Mouse (Mus musculus): ENCODE results near the gene Tsc22d4. TPM values are rescaled to one million over a fixed set of nuclear protein-coding genes. Genes with fewer than 3 reads are reported as not detected.

The Tsc22d4 gene
- polyA plus RNA-seq, 1 experiment = 48.1 TPM

DNA sequence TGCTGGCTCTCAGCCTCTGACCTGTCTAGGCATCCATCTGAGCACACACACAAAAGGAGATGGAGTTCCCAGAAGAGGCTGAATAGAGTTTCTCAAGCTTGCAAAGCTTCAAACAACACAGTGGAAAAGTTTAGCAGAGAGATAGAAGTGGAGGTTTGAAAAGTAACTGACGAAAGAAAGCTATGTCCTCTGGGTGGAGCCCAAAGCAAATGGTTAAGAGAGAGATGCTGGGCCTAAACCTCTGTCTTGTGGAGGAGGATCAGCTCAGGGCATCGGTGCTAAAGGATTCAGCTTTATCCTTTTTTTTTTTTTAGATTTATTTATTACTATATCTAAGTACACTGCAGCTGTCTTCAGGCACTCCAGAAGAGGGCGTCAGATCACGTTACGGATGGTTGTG is 62.8 kb downstream of the Tsc22d4 start:
- no peak overlapping the region for H3K4me3 ChIP-seq
- no peak overlapping the region for H3ac ChIP-seq (ENCODE audit: control insufficient read depth, insufficient read length)
- H3K27me3 ChIP-seq (ENCODE audit: control insufficient read depth, insufficient read depth, insufficient read length) = no peaks in the 10 kb centered on the region
- H3K4me2 ChIP-seq (ENCODE audit: low read depth) = no peak overlapping the region
- TF ChIP-seq MYOG (IDR thresholded peaks at IDR 0.05; ENCODE audit: control insufficient read depth in 1 of 3, insufficient read depth in 1 of 3, insufficient read length in 2 of 3, low read depth in 2 of 3) (no peak), TCF12 (IDR thresholded peaks at IDR 0.05; ENCODE audit: insufficient read depth, poor library complexity, severe bottlenecking) (no peak), REST (IDR thresholded peaks at IDR 0.05; ENCODE audit: insufficient read depth, insufficient read length) (no peak), USF1 (IDR thresholded peaks at IDR 0.05; ENCODE audit: low read depth) (no peak), POLR2AphosphoS2 (IDR thresholded peaks at IDR 0.05; ENCODE audit: insufficient read length, low read depth) (no peak), E2F4 (IDR thresholded peaks at IDR 0.05; ENCODE audit: insufficient read depth) (no peak), CEBPB (IDR thresholded peaks at IDR 0.05; ENCODE audit: insufficient read depth, poor library complexity, severe bottlenecking) (no peak)
- no peaks in the 10 kb centered on the region for H3K79me2 ChIP-seq (ENCODE audit: control insufficient read depth, insufficient read depth)
- H3K36me3 ChIP-seq (ENCODE audit: control insufficient read depth, insufficient read depth) = no peaks in the 10 kb centered on the region

DNA sequence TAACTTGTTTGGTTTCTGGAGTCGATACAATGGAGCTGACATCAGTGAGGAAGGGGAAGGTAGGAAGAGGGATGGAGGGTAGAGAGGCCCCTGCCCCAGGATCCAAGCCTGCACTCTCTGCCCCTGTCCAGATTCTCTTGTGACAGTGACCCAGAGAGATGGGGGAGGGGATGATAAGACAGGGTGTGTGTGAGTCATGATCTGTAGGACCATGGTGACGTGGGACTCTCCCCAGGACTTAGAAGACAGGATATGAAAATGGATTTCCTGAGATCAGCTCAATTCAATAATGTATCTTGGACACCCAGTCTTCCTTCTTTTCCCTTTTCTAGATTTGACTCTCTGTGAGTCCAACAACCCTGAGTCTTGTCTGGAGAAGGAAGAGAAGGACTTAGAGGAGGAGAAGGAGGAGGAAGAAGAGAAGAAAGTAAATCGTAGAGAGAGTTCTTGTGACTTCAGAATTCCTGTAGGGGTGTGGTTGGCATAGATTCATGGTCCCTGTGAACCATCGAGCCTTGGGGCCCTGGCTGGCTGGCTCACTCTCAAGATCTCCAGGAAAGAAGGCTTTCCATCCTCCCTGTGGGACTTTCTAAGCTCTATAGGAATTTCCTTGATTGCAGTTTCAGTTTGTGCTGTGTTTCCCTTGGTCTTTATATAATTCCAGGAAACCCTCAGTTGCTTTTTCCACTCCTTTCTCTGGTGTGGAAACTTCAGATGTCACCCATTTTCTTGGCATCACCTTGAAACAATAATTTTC is 72.1 kb downstream of the Tsc22d4 start:
- H3ac ChIP-seq (ENCODE audit: control insufficient read depth, insufficient read length) = no peak overlapping the region
- H3K27me3 ChIP-seq (ENCODE audit: control insufficient read depth, insufficient read depth, insufficient read length) = peaks cover 4% of the 10 kb centered on the region
- no peaks in the 10 kb centered on the region for H3K79me2 ChIP-seq (ENCODE audit: control insufficient read depth, insufficient read depth)
- H3K36me3 ChIP-seq (ENCODE audit: control insufficient read depth, insufficient read depth) = no peaks in the 10 kb centered on the region
- no peak for TF ChIP-seq MYOD1 (IDR thresholded peaks at IDR 0.05; ENCODE audit: control insufficient read depth in 1 of 3, insufficient read length in 2 of 3, low read depth in 2 of 3)
- TF ChIP-seq USF1 (IDR thresholded peaks at IDR 0.05; ENCODE audit: low read depth) = no peak
- no peak for TF ChIP-seq TCF3 (IDR thresholded peaks at IDR 0.05; ENCODE audit: insufficient read length, low read depth)
- no peak for TF ChIP-seq MYOG (IDR thresholded peaks at IDR 0.05; ENCODE audit: control insufficient read depth in 1 of 3, insufficient read depth in 1 of 3, insufficient read length in 2 of 3, low read depth in 2 of 3)
- no peak for TF ChIP-seq REST (IDR thresholded peaks at IDR 0.05; ENCODE audit: insufficient read depth, insufficient read length)
- TF ChIP-seq CEBPB (IDR thresholded peaks at IDR 0.05; ENCODE audit: insufficient read depth, poor library complexity, severe bottlenecking) = no peak
- TF ChIP-seq TCF12 (IDR thresholded peaks at IDR 0.05; ENCODE audit: insufficient read depth, poor library complexity, severe bottlenecking) = no peak
- no peak for TF ChIP-seq POLR2A (IDR thresholded peaks at IDR 0.05; ENCODE audit: insufficient read length, low read depth)
- no peak for TF ChIP-seq E2F4 (IDR thresholded peaks at IDR 0.05; ENCODE audit: insufficient read depth)
- TF ChIP-seq POLR2AphosphoS2 (IDR thresholded peaks at IDR 0.05; ENCODE audit: insufficient read length, low read depth) = no peak
- no peak for TF ChIP-seq SRF (IDR thresholded peaks at IDR 0.05; ENCODE audit: control insufficient read depth, insufficient read length, low read depth)
- no peak for TF ChIP-seq MAX (IDR thresholded peaks at IDR 0.05; ENCODE audit: low read depth)
- H3K4me3 ChIP-seq = no peak overlapping the region
- peak overlapping the region; percentile 21 for H3K4me2 ChIP-seq (ENCODE audit: low read depth)

Other genes starting within 250 kb of the Tsc22d4 start
- gene Pop7, start 243.2 kb upstream of the Tsc22d4 start, polyA plus RNA-seq (2012; fragmentation: generic; extraction: Trizol) = 53.0 TPM
- 9.6 TPM for gene Gigyf1, start 227.2 kb upstream of the Tsc22d4 start, polyA plus RNA-seq (2012; fragmentation: generic; extraction: Trizol)
- gene Epo, start 212.5 kb upstream of the Tsc22d4 start, polyA plus RNA-seq (2012; fragmentation: generic; extraction: Trizol) = not detected
- gene Gnb2, start 212.2 kb upstream of the Tsc22d4 start, polyA plus RNA-seq (2012; fragmentation: generic; extraction: Trizol) = 632 TPM
- gene Actl6b, start 192.2 kb upstream of the Tsc22d4 start, polyA plus RNA-seq (2012; fragmentation: generic; extraction: Trizol) = not detected
- gene Tfr2, start 175.9 kb upstream of the Tsc22d4 start, polyA plus RNA-seq (2012; fragmentation: generic; extraction: Trizol) = 1.1 TPM
- 30.3 TPM for gene Mospd3, start 144.7 kb upstream of the Tsc22d4 start, polyA plus RNA-seq (2012; fragmentation: generic; extraction: Trizol)
- 368 TPM for gene Pcolce, start 131.9 kb upstream of the Tsc22d4 start, polyA plus RNA-seq (2012; fragmentation: generic; extraction: Trizol)
- 0.72 TPM for gene Fbxo24, start 116.7 kb upstream of the Tsc22d4 start, polyA plus RNA-seq (2012; fragmentation: generic; extraction: Trizol)
- 29.1 TPM for gene Lrch4, start 116.6 kb upstream of the Tsc22d4 start, polyA plus RNA-seq (2012; fragmentation: generic; extraction: Trizol)
- gene Gm20605, start 116.6 kb upstream of the Tsc22d4 start, polyA plus RNA-seq (2012; fragmentation: generic; extraction: Trizol) = 3.3 TPM
- 4.6 TPM for gene Sap25, start 104.4 kb upstream of the Tsc22d4 start, polyA plus RNA-seq (2012; fragmentation: generic; extraction: Trizol)
- gene Irs3, start 100.0 kb upstream of the Tsc22d4 start, polyA plus RNA-seq (2012; fragmentation: generic; extraction: Trizol) = 0.04 TPM
- gene Agfg2, start 61.0 kb upstream of the Tsc22d4 start, polyA plus RNA-seq (2012; fragmentation: generic; extraction: Trizol) = 8.7 TPM
- 2.7 TPM for gene Nyap1, start 4.1 kb upstream of the Tsc22d4 start, polyA plus RNA-seq (2012; fragmentation: generic; extraction: Trizol)
- gene Ppp1r35, start 33.1 kb downstream of the Tsc22d4 start, polyA plus RNA-seq (2012; fragmentation: generic; extraction: Trizol) = 40.4 TPM
- gene Mepce, start 41.9 kb downstream of the Tsc22d4 start, polyA plus RNA-seq (2012; fragmentation: generic; extraction: Trizol) = 34.4 TPM
- 2.2 TPM for gene Zcwpw1, start 42.1 kb downstream of the Tsc22d4 start, polyA plus RNA-seq (2012; fragmentation: generic; extraction: Trizol)
- gene Pilra, start 90.6 kb downstream of the Tsc22d4 start, polyA plus RNA-seq (2012; fragmentation: generic; extraction: Trizol) = 0.05 TPM
- not detected for gene Pilrb1, start 112.4 kb downstream of the Tsc22d4 start, polyA plus RNA-seq (2012; fragmentation: generic; extraction: Trizol)
- gene Pilrb2, start 126.1 kb downstream of the Tsc22d4 start, polyA plus RNA-seq (2012; fragmentation: generic; extraction: Trizol) = not detected
- 0.01 TPM for gene Cyp3a13, start 175.9 kb downstream of the Tsc22d4 start, polyA plus RNA-seq (2012; fragmentation: generic; extraction: Trizol)
- not detected for gene Gjc3, start 217.4 kb downstream of the Tsc22d4 start, polyA plus RNA-seq (2012; fragmentation: generic; extraction: Trizol)
- gene Azgp1, start 235.8 kb downstream of the Tsc22d4 start, polyA plus RNA-seq (2012; fragmentation: generic; extraction: Trizol) = not detected

Measured in myocyte (in vitro differentiated cells).